Mouse (Mus musculus) hindbrain, embryonic 15.5 days (tissue): ENCODE measurements around the gene Fbxw7. TPM values are rescaled to one million over a fixed set of nuclear protein-coding genes. Genes with fewer than 3 reads are reported as not detected.
A peak's percentile ranks its signal among the peaks of the same experiment; 100 is the strongest.

Experiments used
- ATAC-seq: fragments of 200-750 bp; cut with Nextera tagmentation; 2 replicates; pipeline ENCODE4 v1.8.0; 2017; ENCODE audit warnings: low read depth, moderate number of reproducible peaks, moderate TSS enrichment; ENCODE audit not compliant: low FRiP score
- H3K27ac ChIP-seq: fragments of 300-500 bp; sonication (generic); replicated peaks from 2 replicates; pipeline ENCODE4 v1.5.1; 2015; ENCODE audit warnings: mild to moderate bottlenecking, inconsistent platforms
- H3K27me3 ChIP-seq: fragments of 300-500 bp; sonication (generic); 2 replicates; pipeline ENCODE4 v1.6.1; 2015; ENCODE audit warnings: control low read depth, inconsistent platforms
- H3K36me3 ChIP-seq: fragments of 300-500 bp; sonication (generic); 2 replicates; pipeline ENCODE4 v1.6.1; 2015; ENCODE audit warnings: control low read depth, inconsistent platforms
- H3K4me1 ChIP-seq: fragments of 300-500 bp; sonication (generic); replicated peaks from 2 replicates; pipeline ENCODE4 v1.6.1; 2015; ENCODE audit warnings: control low read depth, inconsistent platforms
- H3K4me2 ChIP-seq: fragments of 300-500 bp; sonication (generic); 2 replicates; pipeline ENCODE4 v1.6.1; 2015; ENCODE audit warnings: moderate library complexity, mild to moderate bottlenecking, inconsistent platforms
- H3K4me3 ChIP-seq: fragments of 300-500 bp; sonication (generic); 2 replicates; pipeline ENCODE4 v1.5.1; 2015; ENCODE audit warnings: mild to moderate bottlenecking, inconsistent platforms
- H3K9ac ChIP-seq: fragments of 300-500 bp; sonication (generic); 2 replicates; pipeline ENCODE4 v1.6.1; 2015; ENCODE audit warnings: inconsistent platforms
- H3K9me3 ChIP-seq: fragments of 300-500 bp; sonication (generic); 2 replicates; pipeline ENCODE4 v1.6.1; 2016; ENCODE audit warnings: control low read depth, inconsistent platforms
- WGBS: fragments of 180-500 bp; shearing (Covaris S2); methylation state at CpG from one replicate; pipeline ENCODE4 v1.1.7; 2015; 5-methylcytosine and 5-hydroxymethylcytosine counted together
- polyA plus RNA-seq: library from polyadenylated mRNA; unstranded; fragments of >200 nt; fragmentation: Nextera tagmentation; extraction: Ambion mirVana; gene quantifications from 2 replicates; pipeline ENCODE4 v1.2.1, GENCODE M21; 2015

Gene Fbxw7
- polyA plus RNA-seq, 1 experiment from 2014 or later = 34.7 TPM

DNA sequence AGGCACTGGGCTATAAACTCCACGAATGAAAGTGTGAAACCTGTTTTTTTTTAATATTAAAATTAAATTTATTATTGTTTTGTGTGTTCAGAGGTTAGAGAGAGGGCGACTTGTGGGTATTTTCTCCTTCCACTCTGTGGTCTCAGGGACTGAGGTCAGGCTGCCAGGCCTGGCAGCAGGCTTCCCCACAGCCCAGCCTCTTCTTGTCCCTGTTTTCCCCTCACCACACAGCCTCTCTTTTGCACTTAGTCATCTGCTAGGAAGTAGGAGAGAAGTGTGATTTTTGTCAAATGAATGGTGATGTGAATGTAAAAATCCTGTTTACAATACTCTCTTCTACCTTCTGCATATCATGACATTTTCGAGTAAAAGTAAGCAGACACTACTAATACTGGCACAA lies 7.2 kb upstream of the Fbxw7 start:
- Histone ChIP-seq H3K36me3 (no peaks in the 10 kb centered on the region), H3K27ac (no peak overlapping the region), H3K9me3 (no peaks in the 10 kb centered on the region), H3K4me2 (no peak overlapping the region), H3K9ac (no peak overlapping the region), H3K27me3 (no peaks in the 10 kb centered on the region), H3K4me3 (no peak overlapping the region), H3K4me1 (peaks cover 6% of the 10 kb centered on the region)
- WGBS = 75% methylated on average over 3 of the region's 3 CpGs
- ATAC-seq = no peak

DNA sequence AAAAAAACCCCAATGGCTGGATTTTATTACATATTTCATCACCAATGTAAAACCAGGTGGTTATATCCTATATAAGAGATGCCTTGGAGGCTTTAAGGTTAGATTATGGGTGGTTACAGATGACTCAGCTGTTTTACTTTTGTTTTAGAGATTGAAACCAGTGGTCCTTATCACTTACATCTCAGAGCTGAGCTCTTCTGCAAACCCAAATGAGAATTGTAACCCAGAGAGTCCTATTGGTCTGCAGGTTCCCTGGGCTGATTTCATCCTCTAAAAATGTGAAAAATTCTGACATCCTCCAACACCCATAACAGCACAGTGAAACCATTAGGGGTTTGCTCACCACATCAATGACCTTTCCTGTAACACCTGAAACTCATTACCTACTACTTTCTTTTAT lies 6.2 kb upstream of the Fbxw7 start:
- H3K27ac ChIP-seq = no peak overlapping the region
- peaks cover 15% of the 10 kb centered on the region for H3K4me1 ChIP-seq
- H3K4me3 ChIP-seq = no peak overlapping the region
- no peaks in the 10 kb centered on the region for H3K9me3 ChIP-seq
- no peak overlapping the region for H3K4me2 ChIP-seq
- no peaks in the 10 kb centered on the region for H3K36me3 ChIP-seq
- no peaks in the 10 kb centered on the region for H3K27me3 ChIP-seq
- no peak overlapping the region for H3K9ac ChIP-seq
- ATAC-seq = no peak

DNA sequence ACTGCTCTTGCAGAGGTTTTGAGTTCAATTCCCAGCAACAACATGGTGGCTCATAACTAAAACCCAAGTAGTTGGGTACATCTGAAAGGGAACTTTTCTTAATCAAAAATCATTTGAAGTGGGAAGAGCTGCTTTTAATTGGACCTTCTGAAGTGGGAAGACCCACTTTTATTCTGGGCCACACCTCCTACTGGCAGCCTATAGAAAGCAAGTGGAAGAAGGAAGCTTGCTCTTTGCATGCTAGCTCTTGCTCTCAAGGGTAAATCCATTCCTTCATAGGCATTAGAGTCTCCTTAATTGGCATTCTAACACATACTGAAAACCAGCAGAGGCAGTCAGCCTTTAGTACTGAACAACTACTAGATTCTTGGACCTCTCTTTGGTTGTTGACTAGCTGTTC lies 4.3 kb upstream of the Fbxw7 start:
- Histone ChIP-seq H3K27ac (no peak overlapping the region), H3K27me3 (no peaks in the 10 kb centered on the region), H3K4me3 (no peak overlapping the region), H3K4me1 (peaks cover 20% of the 10 kb centered on the region), H3K36me3 (no peaks in the 10 kb centered on the region), H3K4me2 (no peak overlapping the region), H3K9me3 (no peaks in the 10 kb centered on the region), H3K9ac (no peak overlapping the region)
- no peak for ATAC-seq

DNA sequence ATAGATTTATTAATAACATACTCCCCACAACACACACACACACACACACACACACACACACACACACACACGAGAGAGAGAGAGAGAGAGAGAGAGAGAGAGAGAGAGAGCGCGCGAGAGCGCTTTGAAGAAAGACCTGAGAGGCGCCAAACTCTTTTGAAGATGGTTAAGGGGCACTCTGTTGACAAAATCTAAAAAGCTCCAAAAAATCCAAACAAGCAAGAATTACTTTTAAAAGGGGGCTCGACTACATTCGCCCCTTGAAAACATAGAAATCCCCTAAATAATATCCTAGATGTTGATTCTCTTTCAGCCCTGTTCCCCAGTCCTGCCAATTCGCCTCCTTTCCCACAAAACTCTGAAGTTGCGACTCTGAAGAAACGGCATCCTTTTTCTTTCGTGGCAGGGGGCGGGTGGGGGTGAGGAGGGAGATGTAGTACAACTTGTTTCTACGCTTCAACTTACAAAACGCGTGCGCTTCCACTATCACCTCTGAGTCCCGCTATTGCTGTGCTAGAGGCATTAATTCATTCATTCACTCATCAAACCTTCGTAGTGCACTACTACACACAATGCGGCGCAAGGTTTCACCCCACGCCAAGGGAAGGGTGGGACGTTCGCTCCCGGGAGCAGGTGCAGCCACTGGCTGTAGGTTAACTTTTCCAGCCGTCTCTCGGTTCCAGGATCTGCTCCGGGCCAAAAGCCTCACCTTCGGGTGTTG lies 1.5 kb upstream of the Fbxw7 start:
- H3K9ac ChIP-seq = peak overlapping the region; percentile 88
- H3K9me3 ChIP-seq = no peaks in the 10 kb centered on the region
- H3K27ac ChIP-seq = peak overlapping the region; percentile 94
- WGBS = under 1% methylated on average over 29 of the region's 29 CpGs
- no peaks in the 10 kb centered on the region for H3K27me3 ChIP-seq
- H3K4me1 ChIP-seq = peaks cover 36% of the 10 kb centered on the region
- peak overlapping the region; percentile 90 for H3K4me2 ChIP-seq
- H3K36me3 ChIP-seq = no peaks in the 10 kb centered on the region
- no peak; the same call in 1 of the 2 replicates for ATAC-seq
- H3K4me3 ChIP-seq = peak overlapping the region; percentile 99

DNA sequence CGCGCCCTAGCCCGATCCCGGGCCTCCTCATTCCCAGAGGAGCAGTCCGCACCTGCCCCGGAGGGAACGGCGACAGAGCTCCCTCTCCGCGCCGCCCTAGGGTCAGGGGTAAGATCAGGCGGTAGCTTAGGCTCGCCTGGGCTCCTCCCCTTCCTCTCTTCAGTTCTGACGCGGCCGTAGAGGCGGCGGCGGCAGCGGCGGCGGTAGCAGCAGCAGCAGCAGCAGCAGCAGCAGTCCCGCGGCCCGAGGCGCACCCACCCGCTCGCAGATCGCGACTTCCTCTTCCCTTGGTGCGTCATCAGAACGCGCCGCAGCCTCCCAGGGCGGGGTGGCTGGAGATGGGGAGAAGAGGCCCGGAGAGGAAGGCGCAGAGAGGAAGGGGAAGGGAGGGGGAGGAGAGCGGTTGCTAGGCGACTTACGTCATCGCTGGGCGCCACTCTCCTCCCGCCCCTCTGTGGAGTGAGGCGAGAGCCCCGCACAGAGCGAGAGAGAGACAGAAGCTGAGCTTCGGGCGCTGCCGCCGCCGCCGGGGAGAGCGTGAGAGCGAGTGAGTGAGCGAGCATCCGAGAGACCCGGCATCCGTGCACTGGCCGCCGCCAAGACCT lies 809 bp upstream of the Fbxw7 start:
- peak; percentile 99 for ATAC-seq
- H3K36me3 ChIP-seq = no peaks in the 10 kb centered on the region
- no peaks in the 10 kb centered on the region for H3K9me3 ChIP-seq
- peak overlapping the region; percentile 99 for H3K4me3 ChIP-seq
- WGBS = under 1% methylated on average over 59 of the region's 60 CpGs
- no peaks in the 10 kb centered on the region for H3K27me3 ChIP-seq
- H3K4me1 ChIP-seq = peaks cover 36% of the 10 kb centered on the region
- peak overlapping the region; percentile 100 for H3K4me2 ChIP-seq
- peak overlapping the region; percentile 88 for H3K9ac ChIP-seq
- H3K27ac ChIP-seq = peak overlapping the region; percentile 94

DNA sequence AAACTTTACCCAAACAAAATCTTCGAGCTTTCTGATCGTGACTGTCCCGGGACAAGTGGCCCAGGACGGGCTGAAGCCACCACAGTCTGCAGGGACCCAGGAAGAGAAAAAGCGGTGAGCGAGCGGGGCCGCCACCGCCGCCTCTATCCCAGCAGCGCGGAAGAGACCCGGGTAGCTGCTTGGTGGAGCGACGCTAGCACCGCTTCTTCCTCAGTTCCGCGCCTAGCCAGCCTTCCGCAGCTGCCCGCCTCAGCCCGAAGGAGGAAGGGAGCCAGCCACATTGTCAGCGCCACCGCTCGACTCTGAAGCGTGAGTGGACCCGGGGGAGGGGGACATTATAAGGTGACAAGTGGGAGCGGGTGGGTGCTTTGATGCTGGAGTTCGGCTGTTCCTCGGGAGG lies 393 bp downstream of the Fbxw7 start:
- Histone ChIP-seq H3K4me3 (peak overlapping the region; percentile 99), H3K27ac (peak overlapping the region; percentile 94), H3K4me2 (peak overlapping the region; percentile 100), H3K36me3 (no peaks in the 10 kb centered on the region), H3K9ac (peak overlapping the region; percentile 86), H3K9me3 (no peaks in the 10 kb centered on the region), H3K27me3 (no peaks in the 10 kb centered on the region), H3K4me1 (peaks cover 36% of the 10 kb centered on the region)
- 0% methylated on average over 26 of the region's 29 CpGs for WGBS
- no peak for ATAC-seq

DNA sequence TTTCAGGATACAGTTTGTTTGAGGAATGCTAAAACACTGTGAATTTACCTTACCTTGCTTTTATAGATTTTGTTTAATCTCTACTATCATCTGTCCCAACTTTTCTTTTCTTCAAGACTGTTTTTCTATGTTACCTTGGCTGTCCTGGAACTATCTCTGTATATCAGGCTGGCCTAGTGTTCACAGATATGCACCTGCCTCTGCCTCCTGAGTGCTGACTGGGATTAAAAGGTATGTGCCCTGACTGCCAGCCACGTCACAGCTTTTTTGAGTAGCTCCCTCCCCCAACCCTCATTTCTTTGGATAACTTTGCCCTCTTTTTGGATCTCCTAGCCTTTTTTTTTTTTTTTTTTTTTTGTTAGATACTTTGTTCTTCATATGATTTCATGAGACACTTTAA lies 1.9 kb downstream of the Fbxw7 start:
- 71% methylated on average over 1 of the region's 1 CpGs for WGBS
- ATAC-seq = no peak

DNA sequence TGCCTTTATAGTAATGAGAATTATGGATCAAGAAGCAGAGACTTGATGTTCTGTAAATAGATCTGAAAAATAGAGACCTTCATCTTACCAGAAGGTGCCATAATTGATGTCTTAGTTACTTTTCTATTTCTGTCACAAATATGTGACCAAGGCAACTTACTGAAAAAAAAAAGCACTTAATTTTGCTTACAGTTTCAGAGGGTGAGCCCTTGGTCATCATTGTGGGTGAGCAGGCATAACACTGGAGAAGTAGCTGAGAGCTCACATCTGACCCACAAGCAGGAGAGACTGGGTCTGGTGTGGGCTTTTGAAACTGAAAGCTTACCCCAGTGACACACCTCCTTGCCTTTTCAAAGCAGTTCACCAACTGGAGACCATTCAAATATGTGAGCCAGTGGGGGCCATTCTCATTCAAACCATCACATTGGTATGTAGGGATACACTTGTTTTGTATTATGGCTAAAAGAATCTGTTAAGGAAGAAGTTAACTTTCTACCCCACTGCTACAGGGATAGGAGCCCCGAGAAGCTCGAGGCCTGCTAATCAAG lies 5.7 kb downstream of the Fbxw7 start:
- Histone ChIP-seq H3K27me3 (no peaks in the 10 kb centered on the region), H3K4me3 (no peak overlapping the region), H3K9me3 (no peaks in the 10 kb centered on the region), H3K4me2 (no peak overlapping the region), H3K36me3 (no peaks in the 10 kb centered on the region), H3K4me1 (peaks cover 16% of the 10 kb centered on the region), H3K9ac (no peak overlapping the region), H3K27ac (no peak overlapping the region)
- WGBS = 39% methylated on average over 2 of the region's 2 CpGs
- ATAC-seq = no peak

More for the DNA sequence above, 1.9 kb downstream of the Fbxw7 start:
- H3K27ac ChIP-seq = no peak overlapping the region
- H3K4me3 ChIP-seq = no peak overlapping the region
- no peaks in the 10 kb centered on the region for H3K27me3 ChIP-seq
- H3K9me3 ChIP-seq = no peaks in the 10 kb centered on the region
- 0 out of 2 replicates have a peak overlapping the region, but pooled peaks have one; percentile 13 for H3K4me2 ChIP-seq
- H3K9ac ChIP-seq = no peak overlapping the region
- H3K4me1 ChIP-seq = peaks cover 36% of the 10 kb centered on the region
- H3K36me3 ChIP-seq = no peaks in the 10 kb centered on the region

DNA sequence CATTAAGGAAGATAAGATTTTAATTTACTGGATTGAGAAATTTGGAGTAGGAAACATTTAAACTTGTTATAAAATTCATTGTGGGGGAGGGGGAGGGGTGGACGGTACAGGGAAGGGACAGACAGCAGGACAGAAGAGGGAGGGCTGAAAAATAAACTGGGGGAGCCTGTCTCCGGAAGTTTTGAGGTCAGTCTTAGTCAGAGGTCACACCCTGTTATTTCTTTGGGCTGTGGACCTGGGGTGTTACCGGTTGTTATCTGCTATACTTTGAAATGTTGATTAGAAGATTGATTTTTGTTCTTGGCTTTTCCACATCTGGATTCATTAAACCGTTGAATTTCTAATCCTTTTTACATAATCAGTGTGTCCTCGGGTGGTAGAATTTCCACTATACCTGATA lies 10.9 kb downstream of the Fbxw7 start:
- H3K36me3 ChIP-seq = no peaks in the 10 kb centered on the region
- no peak overlapping the region for H3K4me3 ChIP-seq
- ATAC-seq = no peak
- H3K27me3 ChIP-seq = no peaks in the 10 kb centered on the region
- H3K9me3 ChIP-seq = no peaks in the 10 kb centered on the region
- H3K27ac ChIP-seq = no peak overlapping the region
- WGBS = 66% methylated on average over 5 of the region's 5 CpGs
- no peaks in the 10 kb centered on the region; the same call in 1 of the 2 replicates for H3K4me1 ChIP-seq
- H3K4me2 ChIP-seq = no peak overlapping the region
- H3K9ac ChIP-seq = no peak overlapping the region

DNA sequence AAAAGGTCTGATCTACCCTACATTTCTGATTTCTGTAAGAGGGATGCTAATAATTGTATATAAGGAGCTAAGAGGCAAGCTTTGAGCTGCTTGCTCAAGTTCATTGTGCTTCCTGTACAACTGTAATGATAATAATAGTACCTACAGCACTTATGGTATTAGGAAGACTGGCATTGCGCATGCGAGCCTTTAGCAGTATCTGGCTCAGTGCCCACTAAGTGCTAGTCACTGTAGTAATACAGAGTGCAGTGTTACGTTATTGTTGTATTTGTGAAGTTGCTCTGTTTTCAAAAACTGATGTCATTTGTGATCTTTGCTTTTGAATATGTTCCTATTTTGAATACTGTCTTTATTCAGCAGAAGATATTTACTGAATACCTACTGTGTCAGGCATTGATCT lies 11.3 kb downstream of the Fbxw7 start:
- Histone ChIP-seq H3K27me3 (no peaks in the 10 kb centered on the region), H3K27ac (no peak overlapping the region), H3K9ac (no peak overlapping the region), H3K4me1 (no peaks in the 10 kb centered on the region; the same call in 1 of the 2 replicates), H3K4me2 (no peak overlapping the region), H3K4me3 (no peak overlapping the region), H3K9me3 (no peaks in the 10 kb centered on the region), H3K36me3 (no peaks in the 10 kb centered on the region)
- 66% methylated on average over 3 of the region's 3 CpGs for WGBS
- no peak for ATAC-seq

DNA sequence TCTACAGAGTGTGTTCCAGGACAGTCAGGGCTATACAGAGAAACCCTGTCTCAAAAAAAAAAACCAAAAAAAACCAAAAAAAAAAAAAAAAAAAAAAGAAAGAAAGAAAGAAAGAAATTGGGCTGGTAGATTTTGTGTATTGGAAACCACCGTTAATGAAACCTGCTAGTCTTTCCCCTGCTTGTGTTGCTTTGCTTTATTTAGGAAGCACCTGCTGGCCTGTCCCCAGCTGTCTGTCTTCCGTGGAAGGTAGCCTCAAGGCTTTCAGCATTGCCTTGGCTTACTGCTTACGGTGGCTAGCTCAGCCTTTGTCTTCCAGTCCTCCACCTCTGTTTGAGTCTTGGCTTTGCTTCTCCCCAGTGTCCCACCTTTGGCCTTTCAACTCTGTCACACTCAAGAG lies 11.9 kb downstream of the Fbxw7 start:
- H3K27me3 ChIP-seq = no peaks in the 10 kb centered on the region
- no peaks in the 10 kb centered on the region for H3K36me3 ChIP-seq
- no peak for ATAC-seq
- H3K4me1 ChIP-seq = no peaks in the 10 kb centered on the region; the same call in 1 of the 2 replicates
- no peak overlapping the region for H3K4me2 ChIP-seq
- H3K9me3 ChIP-seq = no peaks in the 10 kb centered on the region
- H3K27ac ChIP-seq = no peak overlapping the region
- H3K4me3 ChIP-seq = no peak overlapping the region
- no peak overlapping the region for H3K9ac ChIP-seq
- WGBS = 53% methylated on average over 3 of the region's 3 CpGs

DNA sequence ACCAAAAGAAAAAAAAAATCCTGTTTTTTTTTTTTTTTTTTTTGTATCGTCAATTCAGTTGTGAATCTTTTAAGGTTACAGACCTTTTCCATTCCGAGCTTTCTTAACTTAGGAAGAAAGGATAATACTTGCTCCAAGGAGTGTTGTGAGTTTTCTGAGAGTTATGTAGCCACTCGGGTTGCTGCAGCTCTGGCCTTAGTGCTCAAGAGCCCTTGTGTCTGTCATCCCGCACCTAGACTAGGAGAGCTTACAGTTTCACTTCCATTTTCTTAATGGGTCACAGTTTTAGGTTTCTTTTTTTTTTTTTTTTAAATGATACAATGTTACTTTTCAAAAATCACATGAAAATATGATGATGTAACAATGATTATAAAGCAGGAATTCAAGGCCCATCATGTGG lies 12.5 kb downstream of the Fbxw7 start:
- WGBS = 94% methylated on average over 4 of the region's 4 CpGs
- ATAC-seq = no peak
- H3K27me3 ChIP-seq = no peaks in the 10 kb centered on the region

More for the DNA sequence above, 12.5 kb downstream of the Fbxw7 start:
- Histone ChIP-seq H3K4me3 (no peak overlapping the region), H3K27ac (no peak overlapping the region), H3K36me3 (no peaks in the 10 kb centered on the region), H3K9me3 (no peaks in the 10 kb centered on the region), H3K4me2 (no peak overlapping the region), H3K4me1 (no peaks in the 10 kb centered on the region; the same call in 1 of the 2 replicates), H3K9ac (no peak overlapping the region)
